Mouse (Mus musculus) heart, adult 11 months (tissue): ENCODE measurements around the gene Zfp697.
"Not testable (repeated sequence)": the region's sequence is repeated elsewhere in the genome, so short reads cannot be mapped to it uniquely, and the experiment has no call there.

Experiments used
- DNase-seq: peaks from one replicate; pipeline ENCODE4 v3.0.0; 2022

Zfp697 gene

DNA sequence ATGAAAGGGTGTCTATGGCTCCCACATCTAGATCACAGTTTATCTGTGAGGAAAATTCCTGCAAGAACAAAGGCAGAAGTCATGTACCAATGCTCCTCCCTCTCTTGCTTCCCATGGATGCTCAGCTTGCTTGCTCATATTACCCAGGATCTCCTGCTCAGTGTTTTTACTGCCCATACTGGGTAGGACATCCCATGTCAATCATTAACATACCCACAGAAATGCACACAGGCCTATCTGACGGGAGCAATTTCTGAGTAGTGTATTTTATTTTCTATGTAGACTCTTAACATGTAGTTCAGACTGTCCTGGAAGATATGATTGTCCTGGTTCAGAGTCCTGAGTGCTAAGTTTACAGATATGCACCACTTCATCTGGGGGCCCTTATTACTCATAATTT is 142.3 kb downstream of the Zfp697 start:
- DNase-seq: not testable (repeated sequence)

DNA sequence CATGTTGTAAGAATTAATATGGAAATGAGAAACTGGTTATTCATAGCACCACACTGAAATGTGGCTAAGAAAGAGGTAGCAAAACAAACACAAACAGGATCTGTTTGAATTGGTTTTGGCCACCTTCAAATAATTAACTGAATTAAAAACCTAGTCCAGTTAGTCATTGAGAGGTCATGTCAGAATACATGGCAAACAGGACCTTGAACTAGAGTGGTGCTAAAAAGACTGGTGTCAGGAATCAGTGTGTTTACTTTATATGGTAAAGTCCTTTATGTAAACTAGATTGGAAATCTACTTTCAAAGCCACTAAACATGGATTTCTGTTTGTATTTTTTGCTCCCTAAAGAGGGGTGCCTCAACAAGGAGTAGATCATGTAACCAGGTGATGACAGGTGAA is 142.7 kb downstream of the Zfp697 start:
- DNase-seq: not testable (repeated sequence)

DNA sequence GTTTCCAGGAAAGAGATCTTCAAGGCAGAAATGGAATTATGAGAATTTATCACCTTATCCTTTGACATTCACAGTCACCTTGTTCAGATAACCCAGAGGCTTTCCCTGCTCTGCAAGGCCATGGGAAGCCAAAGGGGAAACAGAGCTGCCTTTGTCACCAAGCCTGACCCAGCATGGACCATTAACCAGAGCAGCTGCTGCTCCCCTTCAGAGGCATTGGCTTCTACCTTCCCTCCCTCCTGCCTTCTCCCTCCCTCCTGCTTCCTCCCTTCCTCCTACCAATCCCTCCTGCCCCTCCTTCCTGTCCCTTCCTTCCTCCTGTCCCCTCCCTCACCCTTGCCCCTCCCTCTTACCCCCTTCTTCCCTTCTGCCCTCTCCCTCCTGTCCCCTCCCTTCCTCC is 165.4 kb downstream of the Zfp697 start:
- DNase-seq: not testable (repeated sequence)

DNA sequence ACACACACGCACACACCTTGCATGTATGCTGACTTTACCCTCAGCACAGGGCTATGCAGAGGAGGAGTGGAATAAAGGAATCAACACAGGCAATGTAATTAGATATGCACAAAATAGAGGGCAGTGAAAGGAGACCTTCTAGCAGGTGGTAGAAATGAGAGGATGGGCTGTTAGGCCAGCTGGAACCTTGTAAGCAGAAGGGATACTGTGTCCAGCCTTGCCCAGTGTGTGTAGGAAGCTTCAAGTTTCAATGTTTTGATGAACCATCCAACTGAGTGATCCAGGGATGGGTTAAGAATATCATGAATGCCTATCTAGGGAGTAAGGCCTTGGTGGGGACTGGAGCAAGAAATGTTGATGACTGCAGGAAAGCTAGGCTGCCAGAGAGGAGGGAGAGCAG is 166.2 kb downstream of the Zfp697 start:
- not testable (repeated sequence) for DNase-seq

DNA sequence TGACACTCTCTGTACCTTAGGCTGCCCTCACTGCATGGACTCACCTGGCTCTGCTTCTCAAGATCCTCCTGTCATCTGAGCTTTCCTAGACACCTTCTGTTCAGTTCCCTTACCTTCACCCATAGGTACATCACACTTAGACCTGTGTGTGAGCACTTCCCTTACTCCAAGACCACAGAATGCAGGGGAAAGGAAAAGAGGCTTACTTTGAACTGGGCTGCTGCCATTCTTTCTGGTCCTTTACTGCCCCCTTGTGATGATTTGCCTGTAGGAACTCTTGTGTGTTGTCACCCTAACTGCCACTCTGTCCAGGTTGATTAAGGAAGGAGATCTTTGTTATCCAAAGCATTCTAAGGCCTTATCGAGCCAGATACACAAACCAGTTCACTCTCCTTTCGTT is 168.0 kb downstream of the Zfp697 start:
- not testable (repeated sequence) for DNase-seq

DNA sequence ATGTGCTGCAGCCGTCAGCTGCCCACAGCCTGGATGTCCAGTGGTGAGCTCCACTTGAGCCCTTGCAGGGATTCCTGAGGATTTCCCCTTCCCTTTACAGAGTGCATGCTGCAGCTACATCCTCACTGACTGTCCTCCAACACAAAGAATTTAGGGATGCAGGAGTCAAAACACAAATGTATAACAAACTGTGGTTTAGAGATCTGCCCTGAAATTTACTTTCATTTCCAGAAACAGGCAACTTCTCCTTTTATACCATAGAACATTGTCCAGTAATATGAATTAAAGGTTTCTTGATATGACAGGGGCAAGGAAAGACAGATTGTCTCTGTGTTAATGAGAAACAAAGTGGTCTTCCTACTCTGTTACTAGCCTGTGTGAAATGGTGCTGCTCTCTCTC is 168.6 kb downstream of the Zfp697 start:
- not testable (repeated sequence) for DNase-seq

DNA sequence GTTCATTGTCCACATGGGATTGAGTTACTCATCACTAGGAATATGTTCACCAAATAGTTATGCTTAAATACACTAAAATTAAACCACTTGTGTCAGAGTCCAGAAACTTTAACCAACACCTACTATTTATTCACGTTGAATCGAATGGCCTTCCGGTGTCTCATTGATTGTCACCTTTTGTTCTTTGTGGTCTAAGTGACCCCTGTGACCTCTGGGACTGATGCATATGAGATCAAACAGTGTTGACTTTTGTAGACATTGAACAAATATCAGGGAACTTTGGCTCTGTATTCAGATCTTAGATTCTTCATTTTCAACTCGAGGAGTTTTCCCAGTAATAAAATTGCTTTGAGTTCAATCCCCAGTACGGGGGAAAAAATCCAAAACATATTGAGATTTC is 178.4 kb downstream of the Zfp697 start:
- not testable (repeated sequence) for DNase-seq

DNA sequence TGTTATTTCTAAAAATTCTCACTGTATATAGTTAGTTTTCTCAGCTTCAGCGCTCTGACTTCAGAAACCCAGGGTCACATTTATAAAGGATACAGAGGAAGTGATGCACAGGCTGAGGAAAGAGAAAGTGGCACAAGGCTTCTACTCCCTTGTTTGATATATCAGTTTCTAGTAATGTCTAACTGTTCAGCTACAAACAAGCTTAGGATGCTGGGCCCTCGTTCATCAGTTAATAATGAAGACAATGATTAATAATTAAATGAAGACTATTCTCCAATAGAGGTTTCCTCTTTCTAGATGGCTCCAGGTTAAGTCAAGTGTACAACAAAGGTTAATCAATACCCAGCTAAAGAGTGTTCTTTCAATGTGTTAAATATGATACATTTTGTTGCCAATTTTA is 181.6 kb downstream of the Zfp697 start:
- DNase-seq: not testable (repeated sequence)

DNA sequence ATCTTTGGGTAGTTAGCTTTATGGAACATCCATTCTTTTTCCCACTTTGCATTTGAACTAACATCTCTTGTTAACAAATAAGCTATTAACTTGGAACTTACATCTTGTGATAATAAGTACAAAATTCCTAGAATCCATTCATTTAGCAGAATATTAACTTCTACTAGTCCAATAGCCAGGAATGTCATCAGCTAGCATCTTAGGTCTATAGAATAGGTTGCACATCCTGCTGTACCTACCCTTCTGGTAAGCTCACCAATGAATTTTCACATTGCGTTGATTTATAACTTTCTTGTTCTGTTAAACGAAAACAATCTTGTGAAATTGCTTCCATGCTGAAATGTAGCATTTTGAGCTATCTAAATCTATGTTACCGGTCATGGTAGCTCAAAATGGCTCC is 182.6 kb downstream of the Zfp697 start:
- not testable (repeated sequence) for DNase-seq

DNA sequence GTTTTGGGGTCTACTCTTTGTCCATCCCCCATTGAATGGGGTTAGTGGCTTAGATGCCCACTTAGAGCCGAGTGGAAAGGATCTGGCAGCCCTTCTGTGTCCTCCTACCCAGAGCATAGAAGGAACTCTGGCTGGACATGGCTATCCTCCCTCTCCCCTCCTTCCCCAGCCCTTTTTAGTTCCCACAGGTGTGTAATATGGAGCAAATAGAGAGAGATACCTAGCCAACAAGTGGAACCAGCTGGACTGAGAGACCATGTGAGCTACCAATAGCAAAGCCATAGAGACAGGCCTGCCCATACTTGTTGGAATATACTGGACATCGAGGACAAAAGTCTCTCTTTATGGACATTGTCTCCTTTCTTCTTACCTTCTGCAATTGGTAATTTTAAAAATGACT is 185.5 kb downstream of the Zfp697 start:
- peak; percentile 86 for DNase-seq

DNA sequence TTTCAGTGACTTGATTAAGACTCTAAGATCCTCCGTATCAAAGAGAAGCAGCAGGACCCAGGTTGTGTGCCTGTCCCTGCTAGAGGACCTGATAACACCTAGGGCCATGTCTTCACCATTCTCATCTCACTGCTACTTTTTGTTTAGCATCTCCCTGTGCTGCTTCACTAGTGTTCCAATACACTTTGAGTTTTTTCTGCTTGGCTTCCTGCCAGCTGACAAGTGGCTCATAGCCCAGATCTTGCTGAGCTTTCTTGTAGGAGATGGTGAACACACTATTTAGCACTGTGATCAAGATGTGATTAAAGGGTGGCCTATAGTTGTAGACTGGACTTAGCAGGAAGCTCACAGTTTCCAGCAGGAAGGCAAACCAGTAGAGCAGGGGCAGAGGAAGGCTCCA is 198.8 kb downstream of the Zfp697 start:
- peak; percentile 79 for DNase-seq

DNA sequence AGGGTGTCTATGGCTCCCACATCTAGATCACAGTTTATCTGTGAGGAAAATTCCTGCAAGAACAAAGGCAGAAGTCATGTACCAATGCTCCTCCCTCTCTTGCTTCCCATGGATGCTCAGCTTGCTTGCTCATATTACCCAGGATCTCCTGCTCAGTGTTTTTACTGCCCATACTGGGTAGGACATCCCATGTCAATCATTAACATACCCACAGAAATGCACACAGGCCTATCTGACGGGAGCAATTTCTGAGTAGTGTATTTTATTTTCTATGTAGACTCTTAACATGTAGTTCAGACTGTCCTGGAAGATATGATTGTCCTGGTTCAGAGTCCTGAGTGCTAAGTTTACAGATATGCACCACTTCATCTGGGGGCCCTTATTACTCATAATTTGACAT is 199.9 kb downstream of the Zfp697 start:
- DNase-seq: not testable (repeated sequence)

DNA sequence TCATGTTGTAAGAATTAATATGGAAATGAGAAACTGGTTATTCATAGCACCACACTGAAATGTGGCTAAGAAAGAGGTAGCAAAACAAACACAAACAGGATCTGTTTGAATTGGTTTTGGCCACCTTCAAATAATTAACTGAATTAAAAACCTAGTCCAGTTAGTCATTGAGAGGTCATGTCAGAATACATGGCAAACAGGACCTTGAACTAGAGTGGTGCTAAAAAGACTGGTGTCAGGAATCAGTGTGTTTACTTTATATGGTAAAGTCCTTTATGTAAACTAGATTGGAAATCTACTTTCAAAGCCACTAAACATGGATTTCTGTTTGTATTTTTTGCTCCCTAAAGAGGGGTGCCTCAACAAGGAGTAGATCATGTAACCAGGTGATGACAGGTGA is 200.4 kb downstream of the Zfp697 start:
- not testable (repeated sequence) for DNase-seq

DNA sequence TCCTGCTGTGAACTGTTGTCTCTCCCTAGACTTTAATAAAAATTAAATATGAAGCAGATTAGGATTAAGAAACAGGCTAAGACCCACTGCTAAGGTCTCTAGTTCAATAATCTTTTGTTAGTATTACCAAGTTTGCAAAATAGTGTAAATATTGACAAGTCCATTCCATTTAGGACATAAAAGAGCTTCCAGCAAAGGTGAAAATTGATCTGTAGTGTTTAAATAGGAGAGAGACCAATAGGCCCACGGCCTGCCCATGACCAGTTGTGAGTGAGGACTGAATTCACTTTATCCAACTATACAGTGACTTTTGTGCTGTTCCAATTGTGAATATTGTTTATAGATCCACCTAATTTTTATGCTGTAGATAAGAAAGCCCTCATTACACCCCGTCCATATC is 205.5 kb downstream of the Zfp697 start:
- peak; percentile 31 for DNase-seq

DNA sequence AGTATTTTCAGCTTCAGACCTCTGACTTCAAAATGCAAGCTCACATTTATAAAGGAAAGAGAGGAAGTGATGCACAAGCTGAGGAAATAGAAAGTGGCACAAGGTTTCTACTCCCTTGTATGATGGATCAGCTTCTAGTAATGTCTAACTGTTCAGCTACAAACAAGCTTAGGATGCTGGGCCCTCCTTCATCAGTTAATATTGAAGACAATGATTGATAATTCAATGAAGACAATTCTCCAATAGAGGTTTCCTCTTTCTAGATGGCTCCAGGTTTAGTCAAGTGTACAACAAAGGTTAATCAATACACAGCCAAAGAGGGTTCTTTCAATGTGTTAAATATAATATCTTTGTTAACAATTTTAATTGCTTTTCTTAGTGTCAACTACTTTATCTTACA is 206.4 kb downstream of the Zfp697 start, which contains the start of gene Gm10681:
Gm10681 (minus strand) TSS at position 101 of the 400 bp plus-strand sequence.
- DNase-seq: no peak

DNA sequence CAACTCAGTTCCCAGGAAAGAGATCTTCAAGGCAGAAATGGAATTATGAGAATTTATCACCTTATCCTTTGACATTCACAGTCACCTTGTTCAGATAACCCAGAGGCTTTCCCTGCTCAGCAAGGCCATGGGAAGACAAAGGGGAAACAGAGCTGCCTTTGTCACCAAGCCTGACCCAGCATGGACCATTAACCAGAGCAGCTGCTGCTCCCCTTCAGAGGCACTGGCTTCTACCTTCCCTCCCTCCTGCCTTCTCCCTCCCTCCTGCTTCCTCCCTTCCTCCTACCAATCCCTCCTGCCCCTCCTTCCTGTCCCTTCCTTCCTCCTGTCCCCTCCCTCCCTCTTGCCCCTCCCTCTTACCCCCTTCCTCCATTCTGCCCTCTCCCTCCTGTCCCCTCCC is 231.3 kb downstream of the Zfp697 start:
- not testable (repeated sequence) for DNase-seq

DNA sequence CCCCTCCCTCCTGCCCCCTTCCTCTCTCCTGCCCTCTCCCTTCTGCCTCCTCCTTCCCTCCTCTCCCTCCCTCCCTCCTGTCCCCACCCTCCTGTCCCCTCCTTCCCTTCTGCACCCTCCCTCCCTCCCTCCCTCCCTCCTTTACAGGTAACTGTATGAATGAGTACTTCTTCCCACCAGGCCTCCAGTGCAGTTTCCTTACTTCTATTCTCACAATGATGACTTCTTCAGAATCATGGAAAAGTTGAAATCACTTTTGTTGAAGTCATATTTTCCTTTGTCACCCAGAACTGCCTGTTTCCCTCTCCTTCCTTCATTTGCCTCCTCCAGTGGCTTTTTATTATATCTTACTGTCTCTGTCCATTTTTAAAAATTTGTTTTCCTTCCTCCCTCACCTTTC is 231.7 kb downstream of the Zfp697 start:
- no peak for DNase-seq

DNA sequence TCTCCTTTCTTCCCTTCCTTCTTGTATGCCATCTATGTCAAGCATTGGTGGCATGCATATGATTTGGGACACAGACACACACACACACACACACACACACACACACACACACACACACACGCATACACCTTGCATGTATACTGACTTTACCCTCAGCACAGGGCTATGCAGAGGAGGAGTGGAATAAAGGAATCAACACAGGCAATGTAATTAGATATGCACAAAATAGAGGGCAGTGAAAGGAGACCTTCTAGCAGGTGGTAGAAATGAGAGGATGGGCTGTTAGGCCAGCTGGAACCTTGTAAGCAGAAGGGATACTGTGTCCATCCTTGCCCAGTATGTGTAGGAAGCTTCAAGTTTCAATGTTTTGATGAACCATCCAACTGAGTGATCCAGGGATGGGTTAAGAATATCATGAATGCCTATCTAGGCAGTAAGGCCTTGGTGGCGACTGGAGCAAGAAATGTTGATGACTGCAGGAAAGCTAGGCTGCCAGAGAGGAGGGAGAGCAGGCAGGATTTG is 232.2 kb downstream of the Zfp697 start:
- not testable (repeated sequence) for DNase-seq

DNA sequence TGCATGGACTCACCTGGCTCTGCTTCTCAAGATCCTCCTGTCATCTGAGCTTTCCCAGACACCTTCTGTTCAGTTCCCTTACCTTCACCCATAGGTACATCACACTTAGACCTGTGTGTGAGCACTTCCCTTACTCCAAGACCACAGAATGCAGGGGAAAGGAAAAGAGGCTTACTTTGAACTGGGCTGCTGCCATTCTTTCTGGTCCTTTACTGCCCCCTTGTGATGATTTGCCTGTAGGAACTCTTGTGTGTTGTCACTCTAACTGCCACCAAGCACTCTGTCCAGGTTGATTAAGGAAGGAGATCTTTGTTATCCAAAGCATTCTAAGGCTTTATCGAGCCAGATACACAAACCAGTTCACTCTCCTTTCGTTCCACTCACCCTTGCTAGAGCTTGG is 234.0 kb downstream of the Zfp697 start:
- DNase-seq: not testable (repeated sequence)

DNA sequence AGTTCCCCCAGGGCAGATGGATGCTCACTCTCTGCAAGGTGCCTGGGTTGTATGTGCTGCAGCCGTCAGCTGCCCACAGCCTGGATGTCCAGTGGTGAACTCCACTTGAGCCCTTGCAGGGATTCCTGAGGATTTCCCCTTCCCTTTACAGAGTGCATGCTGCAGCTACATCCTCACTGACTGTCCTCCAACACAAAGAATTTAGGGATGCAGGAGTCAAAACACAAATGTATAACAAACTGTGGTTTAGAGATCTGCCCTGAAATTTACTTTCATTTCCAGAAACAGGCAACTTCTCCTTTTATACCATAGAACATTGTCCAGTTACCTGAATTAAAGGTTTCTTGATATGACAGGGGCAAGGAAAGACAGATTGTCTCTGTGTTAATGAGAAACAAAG is 234.5 kb downstream of the Zfp697 start:
- DNase-seq: not testable (repeated sequence)

DNA sequence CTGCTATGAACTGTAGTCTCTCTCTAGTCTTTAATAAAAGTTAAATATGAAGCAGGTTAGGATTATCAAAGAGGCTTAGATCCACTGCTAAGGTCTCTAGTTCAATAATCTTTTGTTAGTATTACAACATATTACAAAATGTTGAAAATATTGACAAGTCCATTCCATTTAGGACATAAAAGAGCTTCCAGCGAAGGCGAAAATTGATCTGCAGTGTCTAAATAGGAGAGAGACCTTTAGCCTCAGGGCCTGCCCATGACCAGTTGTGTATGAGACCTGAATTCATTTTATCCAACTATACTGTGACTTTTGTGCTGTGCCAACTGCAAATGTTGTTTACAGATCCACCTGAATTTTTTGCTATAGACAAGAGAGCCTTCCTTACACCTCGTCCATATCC is 247.4 kb downstream of the Zfp697 start:
- no peak for DNase-seq

DNA sequence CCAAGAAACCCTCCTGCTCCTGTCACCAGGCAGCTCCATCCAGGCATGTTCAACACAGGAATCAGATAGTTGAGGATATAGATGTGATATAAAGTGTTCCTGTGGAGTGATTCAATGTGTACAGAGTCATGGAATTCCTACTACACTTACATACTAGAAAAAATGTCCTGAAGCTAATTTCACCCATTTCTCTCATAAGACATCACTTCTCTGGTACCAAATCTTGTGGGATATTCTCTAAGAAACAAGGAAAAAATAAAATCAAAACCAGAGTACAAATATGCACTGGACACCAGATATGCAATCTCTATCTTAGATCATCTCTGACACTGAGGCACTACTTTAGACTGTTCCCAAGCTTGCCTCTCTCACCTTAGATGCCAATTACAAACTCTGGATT is 247.9 kb downstream of the Zfp697 start, which contains the start of gene Hsd3b5:
Hsd3b5 (minus strand) TSS at position 101 of the 400 bp plus-strand sequence.
- DNase-seq: no peak

DNA sequence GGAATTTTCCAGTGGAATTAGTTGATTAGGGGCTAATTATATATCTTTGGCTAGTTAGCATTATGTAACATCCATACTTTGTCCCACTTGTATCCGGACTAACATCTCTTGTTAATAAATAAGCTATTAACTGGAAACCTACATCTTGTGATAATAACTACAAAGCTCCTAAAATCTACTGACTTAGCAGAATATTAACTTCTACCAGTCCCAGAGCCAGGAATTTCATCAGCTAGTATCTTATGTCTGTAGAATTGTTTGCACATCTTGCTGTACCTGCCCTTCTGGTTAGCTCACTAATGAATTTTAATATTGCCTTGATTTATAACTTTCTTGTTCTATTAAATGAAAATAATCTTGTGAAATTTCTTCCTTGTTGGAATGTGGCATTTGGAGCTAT is 252.9 kb downstream of the Zfp697 start:
- no peak for DNase-seq

DNA sequence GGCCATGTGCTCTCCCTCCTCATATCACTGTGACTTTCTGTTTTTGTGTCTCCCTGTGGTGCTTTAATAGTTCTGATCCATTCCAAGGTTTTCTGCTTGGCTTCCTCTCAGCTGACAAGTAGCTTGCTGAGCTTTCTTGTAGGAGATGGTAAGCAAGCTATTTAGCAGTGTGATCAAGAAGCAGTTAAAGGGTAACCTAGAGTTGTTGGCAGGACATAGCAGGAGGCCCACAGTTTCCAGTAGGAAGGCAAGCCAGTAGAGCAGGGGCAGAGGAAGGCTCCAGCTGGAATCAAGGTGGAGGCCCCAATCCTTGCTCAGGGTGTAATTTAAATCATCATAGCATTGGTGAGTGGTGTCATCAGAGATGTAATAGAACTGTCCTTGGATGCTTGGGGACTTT is 298.5 kb downstream of the Zfp697 start:
- DNase-seq: no peak

DNA sequence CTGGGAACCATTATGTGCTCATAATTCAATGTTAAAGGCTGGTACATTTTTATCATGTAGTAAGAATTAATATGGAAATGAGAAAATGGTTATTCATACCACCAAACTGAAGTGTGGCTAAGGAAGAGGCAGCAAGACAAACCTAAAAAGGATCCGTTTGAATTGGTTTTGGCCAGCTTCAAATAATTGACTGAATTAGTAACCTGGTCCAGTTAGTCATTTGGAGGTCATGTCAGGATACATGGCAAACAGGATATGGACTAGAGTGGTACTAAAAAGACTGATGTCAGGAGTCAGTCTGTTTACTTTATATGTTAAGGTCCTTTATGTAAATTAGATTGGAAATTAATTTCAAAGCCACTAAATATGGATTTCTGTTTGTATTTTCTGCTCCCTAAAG is 300.1 kb downstream of the Zfp697 start:
- no peak for DNase-seq
